Mouse (Mus musculus) hindbrain, embryonic 15.5 days (tissue): ENCODE data around the gene Elavl1. TPM values are rescaled to one million over a fixed set of nuclear protein-coding genes. Genes with fewer than 3 reads are reported as not detected.

ENCODE experiments used
- ATAC-seq: fragments of 200-750 bp; cut with Nextera tagmentation; 2 replicates; pipeline ENCODE4 v1.8.0; 2017; ENCODE audit warnings: low read depth, moderate number of reproducible peaks, moderate TSS enrichment; ENCODE audit not compliant: low FRiP score
- H3K27ac ChIP-seq: fragments of 300-500 bp; sonication (generic); replicated peaks from 2 replicates; pipeline ENCODE4 v1.5.1; 2015; ENCODE audit warnings: mild to moderate bottlenecking, inconsistent platforms
- H3K27me3 ChIP-seq: fragments of 300-500 bp; sonication (generic); 2 replicates; pipeline ENCODE4 v1.6.1; 2015; ENCODE audit warnings: control low read depth, inconsistent platforms
- H3K36me3 ChIP-seq: fragments of 300-500 bp; sonication (generic); 2 replicates; pipeline ENCODE4 v1.6.1; 2015; ENCODE audit warnings: control low read depth, inconsistent platforms
- H3K4me1 ChIP-seq: fragments of 300-500 bp; sonication (generic); replicated peaks from 2 replicates; pipeline ENCODE4 v1.6.1; 2015; ENCODE audit warnings: control low read depth, inconsistent platforms
- H3K4me2 ChIP-seq: fragments of 300-500 bp; sonication (generic); 2 replicates; pipeline ENCODE4 v1.6.1; 2015; ENCODE audit warnings: moderate library complexity, mild to moderate bottlenecking, inconsistent platforms
- H3K4me3 ChIP-seq: fragments of 300-500 bp; sonication (generic); 2 replicates; pipeline ENCODE4 v1.5.1; 2015; ENCODE audit warnings: mild to moderate bottlenecking, inconsistent platforms
- H3K9ac ChIP-seq: fragments of 300-500 bp; sonication (generic); 2 replicates; pipeline ENCODE4 v1.6.1; 2015; ENCODE audit warnings: inconsistent platforms
- H3K9me3 ChIP-seq: fragments of 300-500 bp; sonication (generic); 2 replicates; pipeline ENCODE4 v1.6.1; 2016; ENCODE audit warnings: control low read depth, inconsistent platforms
- WGBS: fragments of 180-500 bp; shearing (Covaris S2); methylation state at CpG from one replicate; pipeline ENCODE4 v1.1.7; 2015; 5-methylcytosine and 5-hydroxymethylcytosine counted together
- polyA plus RNA-seq: library from polyadenylated mRNA; unstranded; fragments of >200 nt; fragmentation: Nextera tagmentation; extraction: Ambion mirVana; gene quantifications from 2 replicates; pipeline ENCODE4 v1.2.1, GENCODE M21; 2015

Elavl1 gene
- polyA plus RNA-seq, 1 experiment from 2014 or later, result 108 TPM

DNA sequence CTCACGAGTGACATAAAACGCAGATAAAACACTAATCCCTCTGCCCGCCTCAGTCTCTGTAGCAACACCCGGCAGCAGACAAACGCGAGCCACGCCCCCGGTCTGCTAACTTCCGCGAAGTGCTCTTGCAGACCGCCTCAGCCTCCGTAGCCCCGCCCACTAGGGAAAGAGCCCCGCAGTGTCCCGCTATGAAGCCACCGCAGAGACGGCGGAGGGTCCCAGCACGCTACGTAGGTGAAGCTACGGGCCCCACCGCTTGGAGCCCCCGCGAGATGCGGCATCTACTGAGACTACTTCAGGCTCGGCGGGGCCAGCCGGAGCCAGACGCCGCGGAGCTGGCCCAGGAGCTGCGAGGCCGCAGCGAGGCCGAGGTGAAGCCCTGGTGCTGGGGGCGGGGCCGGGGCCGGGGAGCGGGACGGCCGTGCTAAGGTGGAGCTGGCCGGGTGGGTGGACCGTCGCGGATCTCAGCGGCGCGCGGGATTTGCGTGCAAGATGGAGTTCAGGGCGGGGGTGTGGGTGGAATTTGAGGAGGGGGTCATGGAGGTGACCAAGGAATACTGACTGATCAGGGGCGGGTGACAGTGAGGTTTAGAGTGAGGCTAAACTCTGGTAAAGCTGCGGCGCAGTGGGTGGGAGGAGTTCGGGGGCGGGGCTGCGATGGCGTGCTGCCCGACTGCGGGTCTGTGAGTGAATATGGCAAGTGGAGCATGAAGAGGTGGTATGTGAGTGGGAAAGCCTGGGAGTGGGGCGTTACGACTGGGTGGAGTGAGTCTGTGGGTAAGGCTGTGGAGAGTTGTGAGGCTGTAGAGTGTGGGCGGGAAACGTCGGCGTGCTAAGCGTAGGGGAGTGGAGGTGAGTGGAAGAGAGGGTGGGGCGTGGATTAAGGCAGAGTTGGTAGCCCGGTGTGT is 72.0 kb downstream of the Elavl1 start, which contains the start of gene Snapc2:
Gene Snapc2, plus strand, starts transcription at position 147 of the 908 bp plus-strand sequence.
- H3K27me3 ChIP-seq, result no peaks in the 10 kb centered on the region
- peak; percentile 85 for ATAC-seq
- H3K27ac ChIP-seq, result peak within 1 kb of the TSS; percentile 92
- H3K4me1 ChIP-seq, result peaks cover 45% of the 10 kb centered on the region
- peaks cover 20% of the 10 kb centered on the region for H3K36me3 ChIP-seq
- peak within 1 kb of the TSS; percentile 70 for H3K9ac ChIP-seq
- H3K4me2 ChIP-seq, result peak within 1 kb of the TSS; percentile 68
- no peaks in the 10 kb centered on the region for H3K9me3 ChIP-seq
- under 1% methylated on average over 69 of the region's 69 CpGs for WGBS
- H3K4me3 ChIP-seq, result peak within 1 kb of the TSS; percentile 57

DNA sequence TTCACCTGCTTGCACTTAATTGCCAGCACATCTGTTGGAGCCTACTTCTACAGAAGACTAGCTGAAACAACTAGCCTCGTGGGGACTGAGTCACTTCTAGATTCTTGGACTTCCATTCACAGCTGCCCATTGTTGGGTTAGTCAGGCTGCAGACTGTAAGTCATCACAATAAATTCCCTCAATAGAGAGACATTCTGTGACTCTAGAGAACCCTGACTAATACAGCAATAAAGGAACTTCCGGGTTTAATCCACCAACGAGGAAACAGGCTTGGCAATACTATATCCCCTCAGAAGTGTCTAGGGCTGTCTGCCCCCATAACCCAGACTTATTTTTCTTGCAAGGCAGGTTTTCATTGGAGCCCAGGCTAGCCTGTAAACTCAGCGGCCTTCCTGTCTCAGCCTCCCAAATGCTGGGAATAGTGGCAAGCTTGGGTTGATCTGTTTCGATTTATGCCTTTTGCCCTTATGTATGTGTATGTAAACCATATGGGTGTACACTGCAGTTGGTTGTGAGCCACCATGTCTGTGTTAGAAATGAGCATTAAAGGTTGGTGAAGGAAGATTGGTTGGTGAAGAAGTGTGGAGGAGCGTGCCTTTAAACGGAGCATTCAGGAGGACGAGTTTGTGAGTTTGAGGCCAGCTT is 73.0 kb downstream of the Elavl1 start:
- 49% methylated on average over 8 of the region's 8 CpGs for WGBS
- H3K36me3 ChIP-seq, result peaks cover 28% of the 10 kb centered on the region
- H3K27me3 ChIP-seq, result no peaks in the 10 kb centered on the region
- no peak for ATAC-seq
- H3K9me3 ChIP-seq, result no peaks in the 10 kb centered on the region
- peak overlapping the region; percentile 92 for H3K27ac ChIP-seq
- peak overlapping the region; percentile 68 for H3K4me2 ChIP-seq
- H3K4me3 ChIP-seq, result peak overlapping the region; percentile 57
- peak overlapping the region; percentile 70; the same call in 1 of the 2 replicates for H3K9ac ChIP-seq
- H3K4me1 ChIP-seq, result peaks cover 35% of the 10 kb centered on the region

DNA sequence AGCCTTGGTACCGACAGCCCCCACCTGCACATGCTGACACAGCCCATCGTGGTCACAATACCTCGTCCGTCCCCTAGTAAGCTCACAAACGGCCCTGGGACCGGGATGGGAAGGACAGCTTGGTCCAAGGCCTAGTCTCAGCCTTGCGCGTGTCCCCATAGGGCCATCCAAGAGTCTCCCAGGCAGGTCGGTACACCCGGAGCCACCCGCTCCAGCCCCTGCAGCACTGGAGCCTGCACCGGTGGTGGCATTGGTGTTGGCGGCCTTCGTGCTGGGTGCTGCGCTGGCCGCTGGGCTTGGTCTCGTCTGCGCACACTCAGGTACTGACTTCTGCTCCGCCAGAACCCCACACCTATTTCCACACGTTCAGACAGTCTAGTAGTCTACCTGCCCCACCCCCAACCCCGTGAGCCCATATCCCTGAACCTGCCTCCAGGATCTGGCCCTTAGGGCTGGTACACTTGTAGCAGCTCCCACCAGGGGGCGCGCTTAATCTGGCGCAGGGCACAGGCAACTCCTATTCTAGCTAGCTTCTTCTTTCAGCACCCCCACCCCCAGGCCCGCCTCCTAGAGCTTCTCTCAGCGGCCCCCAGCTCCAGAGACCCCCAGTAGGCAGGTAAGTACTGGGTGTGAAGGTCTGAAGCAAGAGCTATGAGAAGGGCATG is 74.8 kb downstream of the Elavl1 start:
- Histone ChIP-seq H3K4me2 (no peak overlapping the region), H3K27me3 (no peaks in the 10 kb centered on the region), H3K4me1 (peaks cover 23% of the 10 kb centered on the region), H3K27ac (no peak overlapping the region), H3K36me3 (peaks cover 37% of the 10 kb centered on the region), H3K9me3 (no peaks in the 10 kb centered on the region), H3K9ac (no peak overlapping the region), H3K4me3 (no peak overlapping the region)
- whole genome bisulfite sequencing, result 32% methylated on average over 26 of the region's 26 CpGs
- ATAC-seq, result no peak

DNA sequence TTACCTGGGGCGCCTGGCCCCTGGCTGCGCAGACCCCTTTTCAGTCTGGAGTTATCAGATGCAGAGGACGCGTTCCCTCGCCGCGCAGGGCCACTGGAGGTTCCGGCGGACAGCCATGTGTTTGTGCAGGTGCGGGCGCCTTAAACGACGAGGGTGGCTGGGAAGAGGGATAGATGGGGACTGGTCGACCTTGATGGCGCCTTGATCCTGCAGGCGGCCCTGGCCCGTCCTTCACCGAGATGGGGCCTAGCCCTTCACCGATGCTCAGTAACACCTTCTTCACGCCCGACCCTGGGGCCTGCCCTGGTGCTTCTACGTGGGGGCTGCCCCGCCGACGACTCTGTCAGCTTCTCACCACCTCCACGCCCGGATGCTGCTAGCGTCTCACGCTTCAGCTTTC is 76.0 kb downstream of the Elavl1 start:
- Histone ChIP-seq H3K36me3 (peaks cover 38% of the 10 kb centered on the region), H3K9ac (no peak overlapping the region), H3K4me2 (no peak overlapping the region), H3K4me3 (no peak overlapping the region), H3K9me3 (no peaks in the 10 kb centered on the region), H3K27ac (no peak overlapping the region), H3K27me3 (no peaks in the 10 kb centered on the region), H3K4me1 (peaks cover 14% of the 10 kb centered on the region)
- WGBS, result 20% methylated on average over 29 of the region's 29 CpGs
- ATAC-seq, result no peak

DNA sequence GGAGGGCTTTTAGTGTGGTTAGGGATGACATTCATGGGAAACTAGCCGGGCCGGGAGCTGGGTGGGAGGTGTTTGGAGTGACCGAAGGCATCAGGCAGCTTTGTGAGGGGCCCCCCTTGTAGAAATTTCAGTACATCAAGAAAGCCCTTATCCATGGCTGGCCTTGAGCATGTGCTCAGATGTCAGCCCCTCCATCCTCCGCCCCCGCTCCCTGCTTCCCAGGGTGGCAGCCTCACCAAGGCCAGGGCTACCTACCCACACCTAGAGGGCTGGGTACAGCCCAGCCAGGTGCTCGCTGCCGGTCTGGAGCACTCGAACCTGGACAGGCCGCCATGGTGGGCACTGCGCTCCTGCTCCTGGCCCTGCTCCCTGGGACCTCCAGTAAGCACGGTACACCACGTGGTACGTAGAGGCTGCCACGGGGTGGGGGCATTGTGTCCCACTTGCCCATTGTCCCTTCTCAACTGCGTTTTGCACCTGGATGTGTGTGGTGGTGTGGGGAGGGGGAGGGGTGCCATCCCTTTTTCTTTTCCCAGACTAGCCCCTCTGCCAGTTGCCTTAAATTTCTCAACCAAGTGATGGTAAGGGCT is 77.2 kb downstream of the Elavl1 start, which contains the start of gene Tgfbr3l:
Gene Tgfbr3l, plus strand, starts transcription at position 264 of the 590 bp plus-strand sequence.
- H3K36me3 ChIP-seq, result peaks cover 48% of the 10 kb centered on the region
- H3K27me3 ChIP-seq, result no peaks in the 10 kb centered on the region
- peaks cover 7% of the 10 kb centered on the region for H3K4me1 ChIP-seq
- H3K4me3 ChIP-seq, result no peak within 1 kb of the TSS
- no peak within 1 kb of the TSS for H3K27ac ChIP-seq
- no peak within 1 kb of the TSS for H3K4me2 ChIP-seq
- no peak within 1 kb of the TSS for H3K9ac ChIP-seq
- no peak for ATAC-seq
- H3K9me3 ChIP-seq, result no peaks in the 10 kb centered on the region
- 80% methylated on average over 15 of the region's 15 CpGs for WGBS

DNA sequence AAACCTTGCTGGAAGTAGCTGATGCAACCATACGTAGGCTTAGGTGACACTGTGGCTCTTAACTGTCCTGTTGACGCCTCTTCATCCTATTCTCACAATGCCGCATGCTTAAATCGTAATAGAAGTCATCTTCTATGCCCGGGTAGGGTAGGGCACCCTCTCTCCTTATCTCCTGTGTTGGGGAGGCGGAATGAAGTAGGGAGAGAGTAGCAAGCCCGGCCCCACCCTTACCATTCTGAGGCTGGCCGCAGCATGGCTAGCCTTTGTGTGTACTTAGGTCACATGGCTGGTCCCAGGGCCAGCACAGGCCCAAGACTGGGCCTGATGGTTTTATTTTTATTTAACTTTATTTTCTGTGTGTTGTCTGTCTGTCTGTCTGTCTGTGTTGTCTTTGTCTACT is 78.0 kb downstream of the Elavl1 start:
- no peak overlapping the region for H3K4me2 ChIP-seq
- peaks cover 4% of the 10 kb centered on the region for H3K4me1 ChIP-seq
- H3K9ac ChIP-seq, result no peak overlapping the region
- no peak for ATAC-seq
- no peaks in the 10 kb centered on the region for H3K9me3 ChIP-seq
- no peak overlapping the region for H3K27ac ChIP-seq
- no peaks in the 10 kb centered on the region for H3K27me3 ChIP-seq
- no peak overlapping the region for H3K4me3 ChIP-seq
- H3K36me3 ChIP-seq, result peaks cover 51% of the 10 kb centered on the region
- WGBS, result 92% methylated on average over 8 of the region's 8 CpGs

DNA sequence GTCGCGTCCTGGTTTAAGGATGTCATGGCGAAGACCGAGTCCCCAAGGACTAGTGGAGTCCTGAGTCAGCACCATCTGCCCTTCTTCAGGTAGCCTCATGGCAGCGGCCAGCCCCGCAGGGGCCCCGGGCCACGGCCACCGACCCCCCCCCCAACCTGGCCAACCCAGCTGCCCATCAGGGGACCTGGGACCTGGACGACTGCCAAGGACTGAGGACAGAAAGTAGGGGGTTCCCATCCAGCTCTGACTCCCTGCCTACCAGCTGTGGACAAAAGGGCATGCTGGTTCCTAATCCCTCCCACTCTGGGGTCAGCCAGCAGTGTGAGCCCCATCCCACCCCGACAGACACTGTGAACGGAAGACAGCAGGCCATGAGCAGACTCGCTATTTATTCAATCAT is 79.5 kb downstream of the Elavl1 start:
- no peak for ATAC-seq
- Histone ChIP-seq H3K4me1 (peaks cover 15% of the 10 kb centered on the region), H3K4me3 (no peak overlapping the region), H3K9me3 (no peaks in the 10 kb centered on the region), H3K36me3 (peaks cover 61% of the 10 kb centered on the region), H3K9ac (no peak overlapping the region), H3K27ac (no peak overlapping the region), H3K27me3 (no peaks in the 10 kb centered on the region), H3K4me2 (no peak overlapping the region)
- 83% methylated on average over 13 of the region's 13 CpGs for WGBS

DNA sequence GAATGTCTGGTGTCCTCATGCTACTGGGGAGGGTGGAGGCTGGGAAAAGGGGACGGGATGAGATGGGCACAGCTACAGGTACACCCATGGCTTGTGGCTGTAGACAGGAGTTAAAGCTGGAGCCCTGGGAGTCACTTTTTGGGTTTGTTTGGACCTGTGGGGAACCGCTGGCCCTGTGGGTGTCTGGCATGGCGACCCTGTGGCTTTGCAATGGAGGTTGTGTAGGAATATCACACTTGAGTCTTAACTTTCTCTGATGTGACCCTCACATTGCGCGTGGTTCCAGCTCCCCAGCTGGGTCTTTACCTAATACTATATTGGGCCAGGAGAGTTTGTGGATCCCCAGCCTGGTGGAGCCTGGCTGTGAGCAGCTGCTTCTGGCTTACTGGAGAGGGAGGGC is 80.2 kb downstream of the Elavl1 start:
- Histone ChIP-seq H3K27me3 (no peaks in the 10 kb centered on the region), H3K4me3 (no peak overlapping the region), H3K27ac (no peak overlapping the region), H3K9ac (no peak overlapping the region), H3K9me3 (no peaks in the 10 kb centered on the region), H3K4me1 (peaks cover 19% of the 10 kb centered on the region), H3K4me2 (no peak overlapping the region), H3K36me3 (peaks cover 61% of the 10 kb centered on the region)
- ATAC-seq, result no peak
- WGBS, result 96% methylated on average over 5 of the region's 5 CpGs

DNA sequence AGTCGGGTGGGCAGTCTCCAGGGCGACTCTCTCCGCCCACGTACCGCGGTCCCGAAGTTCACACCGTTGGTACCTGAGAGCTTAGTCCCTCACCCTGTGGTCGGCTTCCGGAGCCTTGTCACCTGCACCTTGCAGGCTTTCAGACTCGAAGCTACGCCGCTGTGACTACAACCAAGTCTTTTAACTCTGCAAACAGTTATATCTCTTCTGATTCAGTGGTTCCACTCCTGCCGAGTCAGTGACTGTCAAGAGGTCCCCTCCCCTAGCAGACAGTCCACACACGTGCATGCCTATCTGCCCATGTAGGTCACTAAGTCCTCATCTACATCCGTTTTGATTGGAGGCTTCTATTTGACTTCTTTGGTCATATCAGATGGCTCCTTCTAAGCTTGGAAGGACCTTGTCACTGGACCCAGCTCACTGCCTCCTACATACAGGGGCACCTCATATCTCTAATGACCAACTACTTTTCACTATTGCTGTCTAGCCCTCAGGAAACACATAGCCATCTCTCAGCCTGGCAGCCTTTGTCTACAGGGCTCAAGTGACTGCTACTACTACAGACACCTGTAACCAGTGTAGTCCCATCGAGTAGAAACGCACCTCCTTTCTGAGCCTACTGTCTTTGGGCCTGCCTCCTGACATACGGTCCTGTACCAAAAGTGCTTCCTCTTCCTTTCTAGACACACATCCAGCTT is 85.9 kb downstream of the Elavl1 start:
- H3K4me1 ChIP-seq, result peaks cover 37% of the 10 kb centered on the region
- peak; percentile 23 for ATAC-seq
- H3K9ac ChIP-seq, result peak overlapping the region; percentile 55
- H3K9me3 ChIP-seq, result no peaks in the 10 kb centered on the region
- peak overlapping the region; percentile 51 for H3K4me3 ChIP-seq
- H3K36me3 ChIP-seq, result peaks cover 24% of the 10 kb centered on the region
- peak overlapping the region; percentile 69 for H3K4me2 ChIP-seq
- H3K27ac ChIP-seq, result peak overlapping the region; percentile 89
- WGBS, result 13% methylated on average over 19 of the region's 19 CpGs
- H3K27me3 ChIP-seq, result no peaks in the 10 kb centered on the region

DNA sequence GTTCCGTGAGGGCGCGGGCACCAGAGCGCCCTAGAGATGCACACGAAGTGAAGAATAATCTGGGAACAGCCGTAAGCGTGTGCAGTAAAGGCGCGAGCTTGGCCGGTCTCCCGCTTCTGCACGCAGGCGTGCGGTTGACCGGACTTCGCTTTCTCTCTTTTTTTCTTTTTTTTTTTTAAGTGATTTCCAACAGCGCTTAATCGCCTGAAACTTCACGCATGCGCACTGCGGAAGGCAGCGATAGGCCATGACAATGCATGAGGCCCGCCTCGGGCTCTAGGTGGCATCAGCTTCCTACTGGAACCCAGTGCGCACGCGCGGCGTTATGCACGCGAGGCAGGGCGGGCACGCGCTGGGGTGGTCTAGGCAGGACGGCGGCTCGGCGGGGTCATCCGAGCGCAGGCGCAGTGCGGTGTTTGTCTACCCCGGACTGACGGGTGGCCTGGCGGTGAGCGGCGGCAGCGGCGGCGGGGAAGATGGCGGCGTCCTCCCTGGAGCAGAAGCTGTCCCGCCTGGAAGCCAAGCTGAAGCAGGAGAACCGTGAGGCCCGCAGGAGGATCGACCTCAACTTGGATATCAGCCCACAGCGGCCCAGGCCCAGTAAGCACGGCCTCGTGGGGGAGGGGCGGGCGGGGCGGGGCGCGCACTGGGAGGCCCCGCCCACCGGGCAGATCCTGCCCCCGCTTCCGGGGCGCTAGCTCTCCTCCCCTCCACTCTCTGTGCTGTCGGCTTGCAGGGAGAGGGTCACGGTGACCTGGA is 86.6 kb downstream of the Elavl1 start, which contains the start of the genes Map2k7 and Gm49320:
Gene Map2k7, plus strand, starts transcription at position 307 of the 759 bp plus-strand sequence.
Gene Gm49320, plus strand, starts transcription at position 432 of the 759 bp plus-strand sequence.
- ATAC-seq, result peak; percentile 96

More for the DNA sequence above, 86.6 kb downstream of the Elavl1 start, which contains the start of the genes Map2k7 and Gm49320:
- Histone ChIP-seq H3K36me3 (peaks cover 17% of the 10 kb centered on the region), H3K27ac (peak within 1 kb of the TSS; percentile 94), H3K4me1 (peaks cover 37% of the 10 kb centered on the region), H3K4me2 (peak within 1 kb of the TSS; percentile 69), H3K4me3 (peak within 1 kb of the TSS; percentile 51), H3K9me3 (no peaks in the 10 kb centered on the region), H3K27me3 (no peaks in the 10 kb centered on the region), H3K9ac (peak within 1 kb of the TSS; percentile 55)
- WGBS, result 0% methylated on average over 69 of the region's 71 CpGs
